Mouse (Mus musculus): ENCODE results near the gene Ndufb3.
"Not testable (repeated sequence)": the region's sequence is repeated elsewhere in the genome, so short reads cannot be mapped to it uniquely, and the experiment has no call there.

Ndufb3 gene

DNA sequence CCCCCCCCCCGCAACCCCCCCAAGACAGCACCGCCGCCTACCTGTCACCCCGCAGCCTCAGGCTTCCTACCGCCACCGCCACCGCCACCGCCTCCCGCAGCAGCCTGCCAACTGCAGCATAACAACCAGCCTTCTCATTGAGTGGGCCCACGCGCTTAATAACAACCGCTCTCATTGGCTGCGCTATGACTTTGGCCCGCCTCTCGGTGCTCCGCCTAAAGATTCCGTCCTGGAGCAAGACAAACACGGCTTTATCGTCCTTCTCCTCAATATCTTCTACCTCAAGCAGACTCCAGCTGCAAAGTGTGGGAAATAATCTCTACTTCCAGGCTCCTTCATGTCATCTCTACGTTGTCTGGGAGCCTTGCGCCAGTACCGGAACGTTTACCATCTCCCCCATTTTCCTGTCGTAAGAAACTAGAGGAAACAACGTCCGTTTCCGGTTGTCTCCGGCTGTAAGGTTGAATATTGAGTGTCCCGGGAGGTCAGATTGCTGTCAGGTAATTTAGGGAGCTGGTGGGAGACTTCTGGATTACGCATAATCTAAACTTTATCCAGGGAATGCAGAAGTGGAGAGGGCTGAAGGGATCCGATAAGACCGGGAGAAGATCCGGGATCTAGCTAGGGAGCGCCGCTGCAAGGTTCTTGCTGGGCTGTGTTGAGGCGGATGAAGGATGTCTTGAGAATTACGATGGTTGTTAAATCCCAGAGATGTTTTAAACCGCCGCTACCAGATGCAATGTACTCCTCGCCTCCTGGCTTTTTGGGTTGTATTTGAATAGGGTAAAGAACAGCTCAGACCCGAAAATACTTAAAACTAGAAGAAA, at the start of gene Ndufb3, which contains the start of gene Fam126b:
Ndufb3 (plus strand) TSS at position 214 of the 827 bp plus-strand sequence.
Fam126b (minus strand) TSS at position 153 of the 827 bp plus-strand sequence.
- DNase-seq: peak; percentile 95

DNA sequence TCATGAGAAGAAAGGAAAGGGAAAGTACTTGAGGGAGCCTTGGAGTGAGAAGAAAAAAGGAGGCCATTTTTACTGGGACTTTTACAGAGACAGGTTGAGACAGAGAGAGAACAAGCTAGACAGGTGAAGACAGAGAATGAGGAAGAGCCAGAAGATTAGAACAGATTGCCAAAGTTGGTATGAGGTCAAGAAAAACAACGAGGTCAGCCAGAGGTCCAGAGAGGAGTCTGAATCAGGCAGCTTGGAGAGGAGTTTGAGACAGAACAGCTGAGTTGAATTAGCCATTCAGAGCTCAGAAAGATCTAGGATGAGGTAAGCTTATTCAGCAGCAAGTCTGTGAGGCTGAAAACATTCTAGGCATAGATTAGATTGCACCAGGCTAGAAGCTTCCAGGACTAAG, 44.8 kb upstream of the Ndufb3 start:
- DNase-seq: no peak

DNA sequence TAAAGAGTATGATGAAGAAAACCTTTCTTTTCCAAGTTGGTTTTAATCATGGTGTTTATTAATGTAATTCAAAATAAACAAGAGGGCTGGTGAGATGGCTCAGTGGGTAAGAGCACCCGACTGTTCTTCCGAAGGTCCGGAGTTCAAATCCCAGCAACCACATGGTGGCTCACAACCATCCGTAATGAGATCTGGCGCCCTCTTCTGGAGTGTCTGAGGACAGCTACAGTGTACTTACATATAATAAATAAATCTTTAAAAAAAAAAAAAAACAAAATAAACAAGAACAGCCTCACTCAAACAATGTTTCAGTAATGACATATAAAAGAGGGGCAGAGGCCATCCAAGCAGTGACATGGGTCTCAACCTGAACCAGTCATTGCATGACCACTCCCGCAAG, 25.8 kb upstream of the Ndufb3 start:
- DNase-seq: not testable (repeated sequence)

DNA sequence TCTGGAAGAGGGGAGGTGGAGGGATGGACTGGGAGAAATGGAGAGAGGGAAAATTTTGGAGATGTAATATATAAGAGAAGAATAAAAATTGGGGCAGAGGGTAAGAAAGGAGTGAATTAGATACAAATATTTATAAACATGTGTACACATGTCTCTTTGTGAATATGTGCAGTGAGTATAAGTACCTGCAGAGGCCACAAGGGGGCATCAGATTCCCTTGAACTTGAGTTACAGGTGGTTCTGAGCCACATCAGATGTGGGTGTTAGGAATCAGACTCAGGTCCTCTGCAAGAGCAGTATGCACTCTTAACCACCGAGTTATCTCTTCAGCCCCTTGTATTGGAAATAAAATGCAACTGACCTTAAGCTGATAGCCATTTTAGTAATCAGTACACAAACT, 23.7 kb upstream of the Ndufb3 start:
- peak; percentile 51 for DNase-seq

DNA sequence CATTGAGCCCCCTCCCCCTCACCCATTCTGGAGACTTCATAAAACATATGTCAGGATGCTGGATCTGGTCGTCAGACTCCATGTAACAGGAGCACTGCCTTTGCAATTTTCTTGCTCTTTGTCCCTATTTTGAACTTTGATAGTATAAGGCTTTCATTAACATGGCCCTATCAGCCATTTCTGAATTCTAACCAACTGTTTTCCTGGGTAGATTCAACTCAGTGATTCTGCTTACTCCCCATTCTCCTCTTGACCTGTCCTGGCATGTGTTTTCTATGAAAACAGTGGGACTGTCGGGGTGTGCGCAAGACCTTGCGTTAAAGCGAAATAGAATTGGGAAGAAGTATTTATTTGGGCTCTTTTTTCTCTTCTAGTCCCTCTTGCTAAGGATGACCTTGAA, 21.2 kb upstream of the Ndufb3 start:
- DNase-seq: no peak

DNA sequence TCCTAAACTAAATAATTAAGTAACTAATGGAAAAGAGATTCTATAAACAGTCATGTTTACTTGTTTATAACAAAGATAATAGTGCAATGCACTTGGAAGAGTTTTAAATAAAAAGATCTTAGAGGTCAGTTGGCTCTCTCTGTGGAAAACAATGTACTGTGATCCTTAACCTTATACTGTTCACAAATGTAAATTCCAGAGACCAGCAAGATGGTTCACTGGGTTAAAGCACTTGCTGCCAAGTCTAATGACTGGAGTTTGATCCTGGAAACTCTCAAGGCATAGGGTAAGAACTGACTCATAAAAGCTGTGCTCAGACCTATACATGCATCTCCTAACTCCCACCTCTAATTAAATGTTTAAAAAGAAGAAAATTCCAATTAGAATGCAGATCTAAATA, 19.6 kb upstream of the Ndufb3 start:
- no peak for DNase-seq

DNA sequence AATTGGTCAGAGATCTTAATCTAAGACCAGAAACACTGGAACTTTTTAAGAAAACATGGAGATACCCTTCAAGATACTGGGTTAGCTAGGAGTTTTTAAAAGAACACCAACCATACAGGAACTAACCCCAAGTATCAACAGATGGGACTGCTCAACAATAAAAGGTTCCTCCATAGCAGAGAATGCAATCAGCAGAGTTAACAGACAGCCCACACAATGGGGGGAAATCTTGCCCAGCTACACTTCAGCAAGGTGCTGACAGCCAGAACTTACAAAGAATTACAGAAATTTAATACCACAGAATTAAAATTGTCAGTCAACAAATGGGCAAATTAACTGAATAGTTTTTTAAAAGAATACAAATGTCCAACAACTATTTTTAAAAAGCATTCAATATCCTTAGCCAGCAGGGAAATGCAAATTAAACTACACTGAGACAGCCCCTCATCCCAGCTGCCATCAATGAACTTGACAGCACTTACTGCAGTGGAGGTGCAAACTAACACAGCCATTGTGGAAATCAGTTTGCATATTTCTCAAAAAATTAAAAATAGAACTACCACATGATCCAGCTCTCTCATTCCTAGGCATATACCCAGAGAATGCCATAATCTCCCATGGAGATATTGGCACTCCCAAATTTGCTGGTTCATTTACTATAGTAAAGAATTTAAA, 17.6 kb upstream of the Ndufb3 start:
- DNase-seq: no peak

DNA sequence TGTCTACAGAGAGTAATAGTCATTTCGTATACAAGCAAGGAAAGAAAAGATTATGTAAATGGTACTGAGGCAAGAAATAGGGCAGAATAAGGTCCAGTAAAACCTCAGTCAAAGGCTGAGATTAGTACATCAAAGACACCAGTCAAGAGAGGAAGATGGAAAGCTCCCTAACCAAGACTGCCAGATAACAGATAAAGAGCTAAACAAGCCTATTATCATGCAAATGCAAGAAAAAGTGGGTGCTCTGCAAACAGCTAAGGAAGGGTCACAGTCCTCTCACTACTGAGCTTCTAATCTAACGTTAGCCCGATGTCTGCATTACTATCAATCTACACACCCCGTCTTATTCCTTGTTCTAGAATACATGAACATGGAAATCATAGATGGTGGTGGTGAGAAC, 15.7 kb upstream of the Ndufb3 start:
- DNase-seq: no peak

DNA sequence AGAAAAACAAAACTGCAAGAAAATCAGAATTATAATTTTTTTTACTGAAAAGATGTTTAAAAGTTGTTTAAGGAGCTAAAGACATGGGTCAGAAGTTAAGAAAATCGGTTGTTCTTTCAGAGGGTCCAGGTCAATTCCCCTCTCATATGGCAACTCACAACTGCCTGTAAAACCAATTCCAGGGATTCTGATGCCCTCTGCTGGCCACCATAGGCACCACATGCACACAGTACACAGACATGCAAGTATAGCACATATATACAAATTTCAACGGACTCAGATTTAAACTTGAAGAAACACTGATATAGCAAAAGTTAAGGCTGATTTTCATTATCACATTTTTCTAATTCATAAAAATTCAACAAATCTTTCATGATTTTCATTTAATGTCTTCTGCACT, 7.0 kb upstream of the Ndufb3 start:
- peak; percentile 28 for DNase-seq

DNA sequence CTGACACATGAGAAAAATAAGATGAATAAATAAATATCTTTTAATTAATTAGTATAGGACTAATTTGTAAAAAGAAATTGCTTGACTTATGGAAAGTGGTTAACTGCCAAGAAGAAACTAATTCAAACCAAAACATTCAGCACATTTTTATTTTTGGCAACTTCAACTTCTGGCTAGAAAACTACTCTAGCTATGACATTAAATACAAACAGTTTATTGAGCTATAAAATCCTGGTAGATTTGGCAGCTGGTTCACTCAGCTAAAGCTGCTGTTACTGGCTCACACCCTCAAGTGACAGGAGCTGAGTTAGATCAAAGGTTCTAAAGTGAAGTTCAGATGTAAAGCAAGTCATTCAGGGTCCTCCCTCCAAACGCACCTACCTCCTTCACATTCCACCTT, 3.6 kb upstream of the Ndufb3 start:
- no peak for DNase-seq

DNA sequence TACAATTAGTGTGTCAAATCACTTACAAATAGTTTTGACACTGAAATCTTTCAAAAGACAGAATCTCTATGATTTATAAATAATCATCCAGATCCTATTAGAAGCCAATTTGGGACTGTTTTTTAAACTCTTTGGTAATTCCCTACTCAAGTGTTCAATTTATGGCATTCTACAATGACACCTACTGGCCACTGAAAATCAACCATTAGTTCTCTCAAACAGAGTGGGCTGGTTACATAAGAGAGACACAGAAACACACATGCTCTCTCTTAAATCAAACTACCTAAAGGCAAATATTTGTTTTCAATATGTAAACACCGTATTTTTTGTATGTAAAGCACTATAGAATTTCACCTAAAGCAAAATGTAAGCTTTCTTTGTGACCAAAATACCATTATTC, 1.9 kb upstream of the Ndufb3 start:
- DNase-seq: peak; percentile 5

DNA sequence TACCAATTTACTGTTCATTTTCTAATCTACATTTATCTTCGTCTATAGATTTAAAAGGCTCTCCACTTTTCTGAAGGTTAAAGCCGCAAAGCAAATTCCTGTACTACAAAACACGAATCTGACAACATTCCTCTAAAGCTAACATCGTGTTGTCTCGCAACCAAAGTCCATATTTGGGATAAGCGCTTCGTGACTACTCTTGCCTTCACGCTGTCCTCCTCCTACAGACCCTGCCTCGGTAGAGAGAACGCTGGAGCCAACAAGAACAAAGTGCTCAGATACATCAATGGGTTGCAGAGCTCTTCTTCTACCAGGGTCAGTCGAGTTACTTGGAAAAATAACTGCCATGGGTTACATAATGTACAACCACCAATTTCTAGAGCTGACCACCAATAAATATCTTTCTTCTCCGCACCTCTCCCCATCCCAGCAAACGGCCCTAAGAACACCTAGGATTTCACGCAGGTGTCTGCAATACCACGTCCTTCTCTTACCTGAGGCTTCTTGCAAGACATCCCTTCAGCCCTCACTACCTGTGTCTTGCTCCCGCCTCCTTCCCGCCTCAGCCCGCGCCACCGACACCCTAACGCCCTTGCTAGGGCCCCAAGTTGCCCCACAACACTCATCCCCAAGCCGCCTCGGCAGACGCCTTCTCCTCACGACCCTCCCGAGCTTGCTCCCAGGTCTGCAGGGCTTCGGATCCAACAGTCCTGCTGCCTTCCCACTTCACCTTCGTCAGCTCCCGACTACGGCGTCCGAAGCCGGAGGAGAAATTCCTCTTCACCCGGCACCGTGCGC, 612 bp upstream of the Ndufb3 start:
- peak; percentile 2 for DNase-seq

DNA sequence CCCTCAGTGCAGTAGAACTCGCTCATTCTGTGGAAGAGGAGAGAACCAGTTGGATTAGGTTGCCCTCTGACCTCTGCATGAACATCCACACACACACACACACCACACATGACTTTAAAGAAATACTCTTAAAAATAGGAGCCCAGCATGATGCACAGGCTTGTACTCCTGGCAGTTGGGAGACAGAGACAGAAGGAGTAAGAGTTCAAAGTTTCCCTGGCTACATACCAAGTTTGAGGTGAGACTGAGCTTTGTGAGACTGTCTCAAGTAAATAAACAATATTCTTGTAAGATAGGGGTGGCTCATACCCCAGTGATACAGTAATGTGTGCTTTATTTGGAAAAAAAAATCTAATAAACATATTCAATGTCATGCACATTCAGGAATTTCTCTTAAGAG, 1.3 kb downstream of the Ndufb3 start:
- no peak for DNase-seq

DNA sequence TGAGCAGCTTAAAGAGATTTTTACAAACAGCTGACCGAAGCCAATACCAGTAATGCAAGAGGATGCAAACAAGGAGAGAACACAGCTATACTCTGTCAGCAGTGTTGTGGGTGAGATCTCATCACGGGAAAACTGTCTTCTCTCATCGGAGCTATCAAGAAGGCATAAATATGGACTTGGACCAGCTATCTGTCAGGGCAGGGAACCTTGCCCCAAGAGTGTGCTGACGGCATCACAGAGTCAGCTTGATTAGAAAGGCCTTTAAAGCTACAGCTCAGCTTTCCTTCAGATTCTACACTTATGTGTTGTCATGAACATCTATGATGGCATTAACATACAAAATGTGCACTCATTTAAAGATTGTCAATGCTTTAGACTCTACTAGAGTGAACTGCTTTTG, 16.5 kb downstream of the Ndufb3 start:
- no peak for DNase-seq

DNA sequence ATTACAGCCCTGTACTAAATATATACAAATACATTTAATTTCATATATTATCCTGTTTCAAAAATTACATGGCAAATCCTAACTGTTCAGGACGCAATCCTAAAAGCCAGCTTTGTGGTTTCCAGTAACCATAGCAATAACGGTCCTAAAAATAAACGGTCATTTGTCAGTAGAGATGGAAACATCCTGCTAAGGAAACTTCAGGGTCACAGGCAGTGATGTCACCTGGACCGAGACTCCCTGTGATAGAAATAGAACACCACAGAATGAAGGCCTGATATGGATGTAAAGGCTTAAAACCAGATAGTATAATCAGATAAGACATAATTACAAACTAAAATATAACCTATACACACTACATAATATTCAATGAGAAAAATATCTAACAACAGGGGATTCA, 17.6 kb downstream of the Ndufb3 start:
- DNase-seq: no peak

DNA sequence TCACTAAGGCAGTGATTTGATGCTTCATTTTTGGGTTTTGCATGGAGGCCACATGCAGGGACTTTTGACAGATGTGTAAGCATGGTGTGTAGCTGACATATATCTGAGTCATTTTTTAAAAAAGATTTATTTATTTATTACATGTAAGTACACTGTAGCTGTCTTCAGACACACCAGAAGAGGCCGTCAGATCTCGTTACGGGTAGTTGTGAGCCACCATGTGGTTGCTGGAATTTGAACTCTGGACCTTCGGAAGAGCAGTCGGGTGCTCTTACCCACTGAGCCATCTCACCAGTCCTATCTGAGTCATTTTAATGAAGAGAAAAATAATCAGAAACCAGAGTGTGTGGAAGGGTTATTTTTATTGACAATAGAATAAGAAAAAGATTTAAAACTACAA, 23.4 kb downstream of the Ndufb3 start:
- DNase-seq: not testable (repeated sequence)

DNA sequence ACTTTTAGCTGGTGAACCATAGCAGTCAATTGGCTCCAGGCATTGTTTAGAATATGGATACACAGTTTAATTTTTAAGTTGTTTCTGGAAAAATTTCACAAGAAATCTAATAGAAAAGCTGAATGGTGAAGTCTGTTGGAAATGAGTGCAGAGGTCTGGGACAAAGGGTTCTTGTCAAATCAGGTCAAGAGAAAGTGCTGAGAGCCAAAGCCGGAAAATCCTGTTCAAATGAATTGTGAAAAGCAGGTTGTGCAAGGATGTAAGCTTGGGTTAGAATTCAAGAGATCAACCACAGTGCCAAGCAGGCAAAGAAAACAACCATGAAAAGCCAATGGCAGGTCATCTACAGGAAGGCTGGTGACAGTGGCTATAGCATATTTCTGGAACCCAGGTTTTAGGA, 24.0 kb downstream of the Ndufb3 start:
- no peak for DNase-seq

DNA sequence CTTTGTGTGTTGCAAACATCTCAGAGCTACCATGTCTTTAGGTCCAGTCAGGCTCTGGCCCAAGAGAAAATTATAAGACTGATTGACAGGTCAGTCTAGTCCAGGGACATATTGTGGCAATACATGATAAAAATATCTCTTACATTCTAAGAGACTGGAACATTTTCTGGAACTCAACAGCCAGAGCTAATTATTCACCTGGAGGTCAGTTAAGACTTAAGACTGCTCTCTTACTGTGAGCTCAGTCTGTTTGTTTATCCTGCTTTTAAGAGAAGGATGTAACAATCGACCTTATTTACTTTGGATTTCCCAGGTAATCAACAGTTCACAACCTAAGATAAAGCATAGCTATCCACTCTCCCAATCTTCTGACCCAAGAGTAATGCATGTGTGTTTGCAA, 24.4 kb downstream of the Ndufb3 start:
- no peak for DNase-seq

DNA sequence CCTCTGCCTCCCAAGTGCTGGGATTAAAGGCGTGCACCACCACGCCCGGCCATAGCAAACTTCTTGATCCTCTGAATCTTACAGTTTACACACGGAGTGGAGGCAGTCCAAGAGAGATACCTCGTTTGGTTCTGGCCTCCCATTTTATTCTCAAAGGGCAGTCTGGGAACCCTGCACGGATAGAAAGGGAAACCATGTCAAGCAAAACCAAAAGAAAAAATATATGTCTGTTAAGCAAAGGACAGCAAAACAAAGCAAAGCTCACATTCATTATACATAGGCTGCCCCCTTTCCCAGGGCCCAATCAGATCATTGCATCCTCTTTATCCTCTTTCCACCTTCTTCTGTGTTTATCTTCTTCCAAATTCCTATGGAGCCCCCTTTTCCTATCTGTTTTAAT, 27.6 kb downstream of the Ndufb3 start:
- no peak for DNase-seq

DNA sequence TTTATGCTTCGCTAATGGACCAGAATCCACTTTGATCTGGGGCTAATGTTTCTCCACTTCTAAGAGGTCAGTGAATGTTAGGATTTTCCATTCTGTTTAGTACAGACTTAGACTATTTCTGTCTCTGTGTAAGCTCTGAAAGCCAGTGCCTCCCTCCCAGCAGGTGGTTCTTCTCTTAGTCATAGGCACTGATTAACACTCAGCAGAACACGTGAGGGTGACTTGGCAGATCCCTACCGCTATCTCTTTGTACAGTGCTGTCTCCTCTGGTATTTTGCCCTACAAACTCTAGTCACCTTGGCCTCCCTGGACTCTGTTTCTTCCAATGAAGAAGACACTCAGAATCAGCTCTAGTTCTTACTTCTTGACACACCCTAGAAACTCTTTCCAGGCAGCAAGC, 28.2 kb downstream of the Ndufb3 start:
- DNase-seq: no peak

DNA sequence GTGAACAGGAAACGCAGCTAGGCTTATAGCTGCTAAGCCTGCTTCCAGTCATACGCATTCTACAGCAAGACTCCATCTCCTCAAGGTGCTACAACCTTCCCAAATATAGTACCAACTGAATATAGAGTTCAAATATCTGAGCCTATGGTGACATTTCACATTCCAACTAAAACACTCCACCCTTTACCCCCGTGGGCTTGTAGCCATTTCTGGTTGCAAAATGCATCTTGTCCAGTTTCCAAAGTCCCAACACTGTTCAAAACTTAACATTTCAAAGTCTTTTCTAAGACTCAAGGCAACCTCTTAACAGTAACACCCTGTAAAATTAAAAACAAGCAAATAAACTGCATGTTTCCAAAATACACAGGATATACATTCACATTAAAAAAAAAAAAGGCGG, 29.0 kb downstream of the Ndufb3 start:
- DNase-seq: no peak

DNA sequence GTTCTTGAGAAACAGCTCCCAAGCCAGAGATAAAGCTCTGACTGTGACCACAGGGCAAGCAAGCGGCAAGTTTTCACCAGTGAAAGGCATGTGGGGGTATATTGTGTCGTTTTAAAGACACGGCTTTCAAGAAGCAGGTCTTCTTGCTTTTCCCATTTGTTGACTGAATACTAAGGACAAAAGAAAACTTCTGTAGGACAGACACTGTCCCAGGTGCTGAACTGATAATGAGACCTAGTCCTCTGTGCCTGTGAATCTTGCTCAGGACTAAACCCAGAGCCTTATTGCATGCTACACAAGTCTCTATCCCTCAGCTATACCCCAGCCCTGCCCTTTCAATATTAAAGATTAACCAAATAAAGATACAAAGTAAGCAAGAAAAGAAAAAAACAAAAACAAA, 30.0 kb downstream of the Ndufb3 start:
- no peak for DNase-seq

DNA sequence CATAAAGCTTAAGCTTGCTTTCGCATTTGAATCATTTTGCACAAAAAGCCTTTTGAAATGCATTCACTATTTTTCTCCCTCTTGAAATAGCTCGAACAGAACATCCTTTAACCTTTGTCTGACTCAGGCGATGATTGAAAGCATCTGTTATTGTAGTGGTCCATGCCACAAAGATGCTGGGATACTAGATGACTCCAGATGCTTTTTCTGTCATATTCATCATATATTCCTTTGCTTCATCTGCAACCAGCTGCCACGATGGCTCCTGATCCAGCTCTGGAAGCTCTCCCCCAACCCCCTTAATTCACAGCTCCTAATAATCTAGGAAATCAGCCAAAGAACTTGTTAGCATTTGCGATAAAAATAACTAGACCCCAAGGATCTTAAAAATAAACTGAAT, 30.9 kb downstream of the Ndufb3 start:
- no peak for DNase-seq

Measured in retina, postnatal 1 day (tissue).